Mouse (Mus musculus): ENCODE results near the gene Mrap2. TPM values are rescaled to one million over a fixed set of nuclear protein-coding genes. Genes with fewer than 3 reads are reported as not detected.
"Not testable (repeated sequence)": the region's sequence is repeated elsewhere in the genome, so short reads cannot be mapped to it uniquely, and the experiment has no call there.

Mrap2 gene
- polyA plus RNA-seq, 1 experiment from 2014 or later, result not detected

- ATAC-seq (no peak), DNase-seq (no peak)
- Histone ChIP-seq H3K27ac (ENCODE audit: low read depth) (no peak overlapping the region), H3K4me3 (ENCODE audit: low read depth, low read length) (no peak overlapping the region), H3K4me2 (ENCODE audit: low read depth, low read length) (no peak overlapping the region), H3K4me1 (ENCODE audit: insufficient read depth) (no peaks in the 10 kb centered on the region), H3K9ac (replicated peaks) (no peak overlapping the region), H3K27me3 (ENCODE audit: insufficient read depth, low read length) (no peaks in the 10 kb centered on the region), H3K9me3 (ENCODE audit: low read length) (no peaks in the 10 kb centered on the region), H3K36me3 (replicated peaks; ENCODE audit: insufficient read depth, low read length) (no peaks in the 10 kb centered on the region)
- 72% methylated on average over 9 of the region's 9 CpGs for WGBS (ENCODE audit: insufficient replicate concordance)
- TF ChIP-seq CTCF (IDR thresholded peaks at IDR 0.05; ENCODE audit: low read depth) (no peak), EP300 (IDR thresholded peaks at IDR 0.05; ENCODE audit: low read depth) (no peak)
Measured at GRCm38 (mm10) chr9:87121956-87122493, 22.1 kb upstream of the Mrap2 start.

DNA sequence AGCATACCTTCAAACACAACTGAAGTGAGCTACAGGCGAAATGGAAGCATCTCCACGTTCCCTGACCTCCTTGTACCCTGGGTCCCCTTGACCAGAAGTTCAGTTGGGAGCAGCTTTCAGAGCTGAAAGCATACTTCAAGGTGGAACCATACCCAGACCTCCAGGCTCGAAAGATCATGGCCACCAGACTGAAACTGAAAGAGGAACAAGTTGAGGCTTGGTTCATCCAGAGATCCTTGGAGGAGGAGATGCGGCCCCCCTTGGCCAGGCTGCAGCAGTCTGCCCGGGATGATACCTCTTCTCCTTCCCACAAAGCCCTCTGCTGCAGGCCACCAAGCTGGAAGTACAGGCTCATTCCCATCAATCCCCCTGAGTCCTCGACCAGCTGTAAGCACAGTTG is 17.1 kb upstream of the Mrap2 start:
- not testable (repeated sequence) for H3K4me1 ChIP-seq (ENCODE audit: insufficient read depth); H3K36me3 ChIP-seq (replicated peaks; ENCODE audit: insufficient read depth, low read length); H3K4me3 ChIP-seq (ENCODE audit: low read depth, low read length); H3K27ac ChIP-seq (ENCODE audit: low read depth); H3K9ac ChIP-seq (replicated peaks); H3K9me3 ChIP-seq (ENCODE audit: low read length); H3K27me3 ChIP-seq (ENCODE audit: insufficient read depth, low read length); DNase-seq; H3K4me2 ChIP-seq (ENCODE audit: low read depth, low read length); ATAC-seq
- 55% methylated on average over 6 of the region's 6 CpGs for WGBS (ENCODE audit: insufficient replicate concordance)

DNA sequence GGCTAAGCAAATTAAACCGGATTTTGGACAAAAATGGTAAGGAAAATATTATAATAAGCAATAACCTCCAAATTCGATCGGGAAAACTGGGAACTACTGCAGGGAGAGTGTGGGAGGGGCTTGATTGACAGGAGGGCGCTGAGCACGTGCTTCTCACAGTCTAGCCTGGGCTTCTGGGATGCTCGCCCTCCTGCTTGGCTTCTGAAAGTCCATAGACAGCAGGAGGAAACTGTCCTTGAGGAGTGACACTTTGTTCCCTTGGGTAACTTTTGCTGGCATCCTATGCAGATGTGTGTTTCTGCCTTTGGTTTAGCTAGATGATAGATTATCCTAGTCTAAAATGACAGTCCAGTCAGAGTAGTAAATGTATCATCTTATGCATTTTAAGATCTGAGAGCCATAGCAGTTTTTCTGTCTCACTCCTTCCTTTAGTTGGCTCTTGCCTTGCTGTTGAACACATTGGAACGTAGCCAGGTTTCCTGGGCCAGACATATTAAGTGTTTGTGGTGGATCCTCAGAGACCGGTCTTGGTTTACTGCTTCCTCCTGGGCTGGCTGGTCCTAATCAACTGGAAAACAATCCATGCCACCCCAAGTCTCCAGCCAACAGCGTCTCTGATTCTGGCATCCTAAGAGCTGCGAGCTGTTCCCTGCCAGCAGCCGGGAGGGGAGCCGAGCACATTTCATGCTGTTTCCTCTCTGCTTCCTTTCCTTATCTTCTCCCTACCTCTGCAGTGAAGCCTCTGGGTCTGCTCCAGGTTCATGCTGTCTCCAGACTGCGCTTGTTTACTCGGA is 8.1 kb upstream of the Mrap2 start:
- no peaks in the 10 kb centered on the region for H3K36me3 ChIP-seq (replicated peaks; ENCODE audit: insufficient read depth, low read length)
- H3K27me3 ChIP-seq (ENCODE audit: insufficient read depth, low read length), result no peaks in the 10 kb centered on the region
- no peak overlapping the region for H3K27ac ChIP-seq (ENCODE audit: low read depth)
- 0 out of 2 replicates have a peak, but pooled peaks cover 3% of the 10 kb centered on the region for H3K9me3 ChIP-seq (ENCODE audit: low read length)
- ATAC-seq (no peak), DNase-seq (no peak)
- no peak overlapping the region for H3K4me3 ChIP-seq (ENCODE audit: low read depth, low read length)
- H3K4me2 ChIP-seq (ENCODE audit: low read depth, low read length), result no peak overlapping the region
- H3K9ac ChIP-seq (replicated peaks), result no peak overlapping the region
- H3K4me1 ChIP-seq (ENCODE audit: insufficient read depth), result no peaks in the 10 kb centered on the region
- 52% methylated on average over 14 of the region's 14 CpGs for WGBS (ENCODE audit: insufficient replicate concordance)
- TF ChIP-seq EP300 (IDR thresholded peaks at IDR 0.05; ENCODE audit: low read depth) (no peak), CTCF (IDR thresholded peaks at IDR 0.05; ENCODE audit: low read depth) (no peak)

- TF ChIP-seq EP300 (IDR thresholded peaks at IDR 0.05; ENCODE audit: low read depth) (no peak), CTCF (IDR thresholded peaks at IDR 0.05; ENCODE audit: low read depth) (no peak)
- no peak overlapping the region for H3K4me2 ChIP-seq (ENCODE audit: low read depth, low read length)
- H3K9me3 ChIP-seq (ENCODE audit: low read length), result no peaks in the 10 kb centered on the region
- 68% methylated on average over 3 of the region's 3 CpGs for WGBS (ENCODE audit: insufficient replicate concordance)
- H3K4me1 ChIP-seq (ENCODE audit: insufficient read depth), result peaks cover 2% of the 10 kb centered on the region; the same call in 1 of the 2 replicates
- no peak for DNase-seq
- no peak for ATAC-seq
- H3K27me3 ChIP-seq (ENCODE audit: insufficient read depth, low read length), result peaks cover 28% of the 10 kb centered on the region
- H3K36me3 ChIP-seq (replicated peaks; ENCODE audit: insufficient read depth, low read length), result no peaks in the 10 kb centered on the region
- no peak overlapping the region for H3K9ac ChIP-seq (replicated peaks)
- H3K27ac ChIP-seq (ENCODE audit: low read depth), result no peak overlapping the region
- no peak overlapping the region for H3K4me3 ChIP-seq (ENCODE audit: low read depth, low read length)
Measured at GRCm38 (mm10) chr9:87143076-87143475, 1.0 kb upstream of the Mrap2 start.

GRCm38 (mm10) chr9:87144532-87144931 is 426 bp downstream of the Mrap2 start:
- H3K27me3 ChIP-seq (ENCODE audit: insufficient read depth, low read length), result peaks cover 28% of the 10 kb centered on the region
- H3K36me3 ChIP-seq (replicated peaks; ENCODE audit: insufficient read depth, low read length), result no peaks in the 10 kb centered on the region
- H3K9me3 ChIP-seq (ENCODE audit: low read length), result no peaks in the 10 kb centered on the region
- ATAC-seq, result no peak
- 0 out of 2 replicates have a peak overlapping the region, but pooled peaks have one; percentile 13 for H3K4me2 ChIP-seq (ENCODE audit: low read depth, low read length)
- TF ChIP-seq EP300 (IDR thresholded peaks at IDR 0.05; ENCODE audit: low read depth), result no peak
- TF ChIP-seq CTCF (IDR thresholded peaks at IDR 0.05; ENCODE audit: low read depth), result no peak
- H3K27ac ChIP-seq (ENCODE audit: low read depth), result no peak overlapping the region
- no peak for DNase-seq
- no peak overlapping the region for H3K9ac ChIP-seq (replicated peaks)
- WGBS (ENCODE audit: insufficient replicate concordance), result 1% methylated on average over 19 of the region's 19 CpGs
- no peak overlapping the region for H3K4me3 ChIP-seq (ENCODE audit: low read depth, low read length)
- H3K4me1 ChIP-seq (ENCODE audit: insufficient read depth), result peaks cover 2% of the 10 kb centered on the region; the same call in 1 of the 2 replicates

- Histone ChIP-seq H3K27me3 (ENCODE audit: insufficient read depth, low read length) (peaks cover 28% of the 10 kb centered on the region), H3K4me2 (ENCODE audit: low read depth, low read length) (no peak overlapping the region), H3K4me3 (ENCODE audit: low read depth, low read length) (no peak overlapping the region), H3K9me3 (ENCODE audit: low read length) (no peaks in the 10 kb centered on the region), H3K27ac (ENCODE audit: low read depth) (no peak overlapping the region), H3K36me3 (replicated peaks; ENCODE audit: insufficient read depth, low read length) (no peaks in the 10 kb centered on the region), H3K4me1 (ENCODE audit: insufficient read depth) (peaks cover 2% of the 10 kb centered on the region; the same call in 1 of the 2 replicates), H3K9ac (replicated peaks) (no peak overlapping the region)
- no peak for DNase-seq
- WGBS (ENCODE audit: insufficient replicate concordance), result 7% methylated on average over 15 of the region's 15 CpGs
- TF ChIP-seq EP300 (IDR thresholded peaks at IDR 0.05; ENCODE audit: low read depth) (no peak), CTCF (IDR thresholded peaks at IDR 0.05; ENCODE audit: low read depth) (no peak)
- ATAC-seq, result no peak
Measured at GRCm38 (mm10) chr9:87145180-87145579, 1.1 kb downstream of the Mrap2 start.
